In genomic region chr2:48402813-48403212, GRCm38 (mm10) we compare ENCODE assay signal across 20 mouse cellular contexts.
"Had no signal": no experiment of that assay in that cellular context is flagged by ENCODE, and none has a peak within 500 bp of the region (broad histone marks: within the 10 kb centered on the region; RNA-seq: fewer than 3 reads in every experiment).

No protein-coding gene starts in this region.

- H3K4me2 ChIP-seq: limb, embryonic 13.5 days; liver, embryonic 13.5 days; lung, embryonic 14.5 days; midbrain, embryonic 12.5 days; midbrain, embryonic 15.5 days; neural tube, embryonic 12.5 days; neural tube, embryonic 15.5 days had no signal

- H3K4me1 ChIP-seq: limb, embryonic 13.5 days; midbrain, embryonic 12.5 days; midbrain, embryonic 15.5 days; neural tube, embryonic 12.5 days; neural tube, embryonic 15.5 days had no signal

- H3K4me3 ChIP-seq: layer of hippocampus, adult 2 months; limb, embryonic 10.5 days; limb, embryonic 13.5 days; liver, embryonic 13.5 days; midbrain, embryonic 12.5 days; midbrain, embryonic 15.5 days; neural tube, embryonic 12.5 days; neural tube, embryonic 15.5 days had no signal

- H3K27me3 ChIP-seq: limb, embryonic 13.5 days; liver, embryonic 13.5 days; midbrain, embryonic 12.5 days; midbrain, embryonic 15.5 days; neural tube, embryonic 12.5 days; neural tube, embryonic 15.5 days had no signal

- H3K9ac ChIP-seq: limb, embryonic 13.5 days; liver, embryonic 13.5 days; lung, embryonic 14.5 days; midbrain, embryonic 12.5 days; midbrain, embryonic 15.5 days; neural tube, embryonic 12.5 days; neural tube, embryonic 15.5 days had no signal

- H3K9me3 ChIP-seq: limb, embryonic 10.5 days; limb, embryonic 13.5 days; liver, embryonic 13.5 days; midbrain, embryonic 12.5 days; midbrain, embryonic 15.5 days; neural tube, embryonic 12.5 days; neural tube, embryonic 15.5 days had no signal

- ATAC-seq: lung, postnatal 0 days; midbrain, embryonic 15.5 days had no signal

- DNase-seq: kidney, adult 9 months; kidney, postnatal 14 days; kidney, postnatal 4 days; layer of hippocampus, adult 9-11 months; liver, embryonic 13.5 days; lung, embryonic 14.5 days; right cerebral cortex, adult 18-20 months; right cerebral cortex, postnatal 14 days; right cerebral cortex, postnatal 4 days; thymus, adult 18-20 months; thymus, postnatal 4 days had no signal

- H3K36me3 ChIP-seq: limb, embryonic 10.5 days; limb, embryonic 13.5 days; liver, embryonic 13.5 days; midbrain, embryonic 12.5 days; midbrain, embryonic 15.5 days; neural tube, embryonic 12.5 days; neural tube, embryonic 15.5 days had no signal

- H3K27ac ChIP-seq: layer of hippocampus, adult 2 months; limb, embryonic 10.5 days; limb, embryonic 13.5 days; liver, embryonic 13.5 days; macrophage; midbrain, embryonic 12.5 days; midbrain, embryonic 15.5 days; neural tube, embryonic 12.5 days; neural tube, embryonic 15.5 days had no signal
